9 mouse cellular contexts compared by ENCODE assay signal in the genomic region with DNA sequence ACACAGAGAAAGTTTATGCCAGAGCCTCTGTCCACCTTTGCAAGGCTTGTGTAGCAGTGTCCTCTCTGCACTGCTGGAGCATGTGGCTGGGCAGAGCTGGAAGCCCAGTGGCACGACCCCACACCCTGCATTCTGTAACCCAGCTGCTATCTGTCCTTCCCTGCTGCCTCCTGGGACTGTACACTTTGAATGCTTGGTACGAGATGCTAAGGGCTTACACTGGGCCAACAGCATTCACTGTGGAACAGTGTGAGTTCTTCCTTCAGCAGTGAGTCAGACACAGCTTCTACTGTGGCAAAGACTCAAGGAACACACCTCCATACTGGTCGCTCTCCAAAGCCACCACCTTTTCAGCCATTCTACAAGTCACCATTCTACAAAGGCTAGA. TPM values are rescaled to one million over a fixed set of nuclear protein-coding genes. Genes with fewer than 3 reads are reported as not detected.
DNase-seq lines count a peak whose midpoint lies in the region; ATAC-seq lines count a peak whose summit lies in the region.
"Had no signal": no experiment of that assay in that cellular context is flagged by ENCODE, and none has a peak within 500 bp of the region (broad histone marks: within the 10 kb centered on the region; RNA-seq: fewer than 3 reads in every experiment).

No protein-coding gene starts in this region.

- peaks cover 32% of the 10 kb centered on the region for H3K36me3 ChIP-seq in heart, embryonic 14.5 days (ENCODE audit: control insufficient read depth, insufficient read depth, low read length)
- H3K36me3 ChIP-seq in embryonic facial prominence, embryonic 12.5 days, result peaks cover 27% of the 10 kb centered on the region; the same call in 1 of the 2 replicates
- H3K36me3 ChIP-seq in intestine, embryonic 15.5 days, result peaks cover 3% of the 10 kb centered on the region; the same call in 1 of the 2 replicates
- peaks cover 20% of the 10 kb centered on the region for H3K36me3 ChIP-seq in midbrain, embryonic 16.5 days (ENCODE audit: control insufficient read depth, insufficient read depth, low read length)

- H3K4me2 ChIP-seq in heart, embryonic 14.5 days (ENCODE audit: low read length), result no peak overlapping the region
- H3K4me2 ChIP-seq in embryonic facial prominence, embryonic 12.5 days (replicated peaks), result no peak overlapping the region
- H3K4me2 ChIP-seq in intestine, embryonic 15.5 days (replicated peaks), result peak overlapping the region; percentile 30; the same call in 1 of the 2 replicates
- H3K4me2 ChIP-seq in midbrain, embryonic 16.5 days (ENCODE audit: low read length), result no peak overlapping the region

- no peak overlapping the region for H3K9ac ChIP-seq in heart, embryonic 14.5 days (ENCODE audit: low read length)
- no peak overlapping the region for H3K9ac ChIP-seq in embryonic facial prominence, embryonic 12.5 days
- H3K9ac ChIP-seq in intestine, embryonic 15.5 days, result no peak overlapping the region
- H3K9ac ChIP-seq in midbrain, embryonic 16.5 days (ENCODE audit: low read depth, low read length), result no peak overlapping the region

- H3K4me1 ChIP-seq in heart, embryonic 14.5 days (ENCODE audit: control insufficient read depth in 2 of 2, insufficient read depth in 2 of 2, low read length in 2 of 2), result peaks cover 32 to 57% of the 10 kb centered on the region in 2 experiments
- peaks cover 31% of the 10 kb centered on the region for H3K4me1 ChIP-seq in embryonic facial prominence, embryonic 12.5 days
- peaks cover 54% of the 10 kb centered on the region for H3K4me1 ChIP-seq in intestine, embryonic 15.5 days (replicated peaks)
- H3K4me1 ChIP-seq in midbrain, embryonic 16.5 days (ENCODE audit: control insufficient read depth, insufficient read depth, low read length), result peaks cover 23% of the 10 kb centered on the region

- peak overlapping the region; percentile 6 to 62; a peak in 1 of 4 replicates for H3K27ac ChIP-seq in heart, embryonic 14.5 days (replicated peaks in 1 of 2; ENCODE audit: control insufficient read depth in 1 of 2, insufficient read depth in 1 of 2, low read depth in 2 of 2, low read length in 2 of 2)
- peak overlapping the region; percentile 24; the same call in 1 of the 2 replicates for H3K27ac ChIP-seq in embryonic facial prominence, embryonic 12.5 days
- H3K27ac ChIP-seq in intestine, embryonic 15.5 days, result peak overlapping the region; percentile 71
- peak overlapping the region; percentile 74 for H3K27ac ChIP-seq in midbrain, embryonic 16.5 days (ENCODE audit: low read length)

- no peaks in the 10 kb centered on the region for H3K9me3 ChIP-seq in heart, embryonic 14.5 days (ENCODE audit: control insufficient read depth, low read length)
- H3K9me3 ChIP-seq in embryonic facial prominence, embryonic 12.5 days, result no peaks in the 10 kb centered on the region
- no peaks in the 10 kb centered on the region for H3K9me3 ChIP-seq in intestine, embryonic 15.5 days
- H3K9me3 ChIP-seq in midbrain, embryonic 16.5 days (replicated peaks; ENCODE audit: control insufficient read depth, low read length, poor library complexity, severe bottlenecking), result no peaks in the 10 kb centered on the region

- DNase-seq in heart, adult 8-10 months (ENCODE audit: low spot score), result no peak
- no peak for DNase-seq in spleen, adult 18-20 months
- no peak for DNase-seq in urinary bladder, postnatal 25 days (ENCODE audit: low spot score)
- no peak for DNase-seq in B cell, adult 2 months

- 30% methylated on average over 3 of the region's 3 CpGs for WGBS in heart, embryonic 14.5 days
- WGBS in embryonic facial prominence, embryonic 12.5 days, result 58% methylated on average over 3 of the region's 3 CpGs
- WGBS in intestine, embryonic 15.5 days, result 35% methylated on average over 3 of the region's 3 CpGs
- 39% methylated on average over 3 of the region's 3 CpGs for WGBS in midbrain, embryonic 16.5 days

- no peak for ATAC-seq in heart, embryonic 14.5 days (ENCODE audit: insufficient number of reproducible peaks, insufficient read depth, low FRiP score, low read depth)
- ATAC-seq in embryonic facial prominence, embryonic 12.5 days (ENCODE audit: insufficient number of reproducible peaks, insufficient read depth, low FRiP score, low TSS enrichment), result no peak
- no peak for ATAC-seq in intestine, embryonic 15.5 days
- ATAC-seq in midbrain, embryonic 16.5 days, result no peak

- no peaks in the 10 kb centered on the region for H3K27me3 ChIP-seq in heart, embryonic 14.5 days (ENCODE audit: control insufficient read depth, insufficient read depth, low read length)
- H3K27me3 ChIP-seq in embryonic facial prominence, embryonic 12.5 days, result no peaks in the 10 kb centered on the region
- H3K27me3 ChIP-seq in intestine, embryonic 15.5 days (replicated peaks), result no peaks in the 10 kb centered on the region
- H3K27me3 ChIP-seq in midbrain, embryonic 16.5 days (ENCODE audit: control insufficient read depth, insufficient read depth, low read depth, low read length), result no peaks in the 10 kb centered on the region

- H3K4me3 ChIP-seq in heart, embryonic 14.5 days (ENCODE audit: control insufficient read depth in 1 of 2, insufficient read depth in 1 of 2, low read depth in 1 of 2, low read length in 2 of 2), result no peak overlapping the region
- no peak overlapping the region for H3K4me3 ChIP-seq in embryonic facial prominence, embryonic 12.5 days
- no peak overlapping the region for H3K4me3 ChIP-seq in intestine, embryonic 15.5 days (replicated peaks)
- H3K4me3 ChIP-seq in midbrain, embryonic 16.5 days (ENCODE audit: low read depth, low read length), result no peak overlapping the region
- H3K4me3 ChIP-seq: left cerebral cortex, adult 2 months had no signal

RNA-seq across cellular contexts. Expression of a gene that starts 25.2 kb away (rescaled TPM):
- 84.9 and 88.2 TPM in 2 replicates for polyA plus RNA-seq in heart, embryonic 14.5 days (2014; fragmentation: Nextera tagmentation; extraction: Ambion mirVana)
- 10 to 100 TPM; 21.9 to 30.3 (median 23.7) TPM for total RNA-seq in heart, adult 8-10 months (2022)
- polyA plus RNA-seq in embryonic facial prominence, embryonic 12.5 days (2016; fragmentation: Nextera tagmentation; extraction: Ambion mirVana), result 123 and 127 TPM in 2 replicates
- polyA plus RNA-seq in intestine, embryonic 15.5 days (2015; fragmentation: Nextera tagmentation; extraction: Ambion mirVana), result 167 and 173 TPM in 2 replicates
- polyA plus RNA-seq in midbrain, embryonic 16.5 days (2015; fragmentation: Nextera tagmentation; extraction: Ambion mirVana), result 201 and 209 TPM in 2 replicates

RNA-seq across cellular contexts. Expression of a gene that starts 50.9 kb away (rescaled TPM):
- 2.3 and 3.1 TPM in 2 replicates for polyA plus RNA-seq in heart, embryonic 14.5 days (2014; fragmentation: Nextera tagmentation; extraction: Ambion mirVana)
- 10 to 100 TPM in 1 of 4 experiments, 1 to 10 TPM in 3; 1.8 to 10.3 (median 2.6) TPM for total RNA-seq in heart, adult 8-10 months (2022)
- polyA plus RNA-seq in embryonic facial prominence, embryonic 12.5 days (2016; fragmentation: Nextera tagmentation; extraction: Ambion mirVana), result 1.5 and 1.9 TPM in 2 replicates
- 3.4 and 4.4 TPM in 2 replicates for polyA plus RNA-seq in intestine, embryonic 15.5 days (2015; fragmentation: Nextera tagmentation; extraction: Ambion mirVana)
- 1.6 and 2.0 TPM in 2 replicates for polyA plus RNA-seq in midbrain, embryonic 16.5 days (2015; fragmentation: Nextera tagmentation; extraction: Ambion mirVana)

Comparison
In these comparisons a context has a peak if more than half of its experiments do, and no peak if none do; other contexts are left out.
1. H3K27ac ChIP-seq: peak in every context shown above with its lines; median percentile 74 in midbrain, embryonic 16.5 days; 71 in intestine, embryonic 15.5 days; 34 in heart, embryonic 14.5 days; 24 in embryonic facial prominence, embryonic 12.5 days.